Mouse (Mus musculus) heart, postnatal 0 days (tissue): ENCODE data around the gene Dnah11. TPM values are rescaled to one million over a fixed set of nuclear protein-coding genes. Genes with fewer than 3 reads are reported as not detected.

ENCODE experiments used
- ATAC-seq: fragments of 200-750 bp; cut with Nextera tagmentation; 2 replicates; pipeline ENCODE4 v1.8.0; 2017; ENCODE audit warnings: low read depth, moderate number of reproducible peaks, moderate library complexity; ENCODE audit not compliant: insufficient read depth
- DNase-seq: peaks from one replicate; pipeline ENCODE4 v3.0.0-alpha.2; 2016; ENCODE audit warnings: low spot score
- H3K27ac ChIP-seq: fragments of 300-500 bp; sonication (generic); 2 replicates; pipeline ENCODE4 v1.5.1; 2014; ENCODE audit warnings: low read depth, mild to moderate bottlenecking
- H3K27me3 ChIP-seq: fragments of 300-500 bp; sonication (generic); 2 replicates; pipeline ENCODE4 v1.6.1; 2014; ENCODE audit warnings: low read length, mixed read lengths; ENCODE audit not compliant: control insufficient read depth, insufficient read depth
- H3K36me3 ChIP-seq: fragments of 300-500 bp; sonication (generic); replicated peaks from 2 replicates; pipeline ENCODE4 v1.6.1; 2014; ENCODE audit warnings: low read length, mixed read lengths; ENCODE audit not compliant: control insufficient read depth, insufficient read depth
- H3K4me1 ChIP-seq: fragments of 300-500 bp; sonication (generic); 2 replicates; pipeline ENCODE4 v1.6.1; 2014; ENCODE audit warnings: antibody characterized with exemption; ENCODE audit not compliant: control insufficient read depth, insufficient read depth
- H3K4me2 ChIP-seq: fragments of 300-500 bp; sonication (generic); 2 replicates; pipeline ENCODE4 v1.6.1; 2014; ENCODE audit warnings: low read depth, mild to moderate bottlenecking, low read length, moderate library complexity
- H3K4me3 ChIP-seq: fragments of 300-500 bp; sonication (generic); 2 replicates; pipeline ENCODE4 v1.5.1; 2014; ENCODE audit warnings: low read depth, low read length
- H3K9ac ChIP-seq: fragments of 300-500 bp; sonication (generic); replicated peaks from 2 replicates; pipeline ENCODE4 v1.6.1; 2014; ENCODE audit warnings: low read depth, low read length, mixed read lengths
- H3K9me3 ChIP-seq: fragments of 300-500 bp; sonication (generic); replicated peaks from 2 replicates; pipeline ENCODE4 v1.6.1; 2016; ENCODE audit warnings: low read length; ENCODE audit not compliant: control insufficient read depth
- CTCF ChIP-seq: IDR thresholded peaks from 2 replicates; pipeline ENCODE4 v1.5.1; 2016; ENCODE audit warnings: antibody characterized with exemption, control low read depth, low read depth
- EP300 ChIP-seq: IDR thresholded peaks from 2 replicates; pipeline ENCODE4 v1.6.1; 2016; ENCODE audit warnings: antibody characterized with exemption, low read depth
- WGBS: fragments of 180-500 bp; shearing (Covaris S2); extraction: QIAGEN DNeasy Blood & Tissue Kit; methylation state at CpG from one replicate; pipeline ENCODE4 v1.1.7; 2014; 5-methylcytosine and 5-hydroxymethylcytosine counted together
- polyA plus RNA-seq: library from polyadenylated mRNA; unstranded; fragments of >200 nt; fragmentation: Nextera tagmentation; extraction: Ambion mirVana; gene quantifications from 2 replicates; pipeline ENCODE4 v1.2.1, GENCODE M21; 2015
- total RNA-seq: library from RNA; depleted of rRNA; stranded (reverse); fragments of >200 nt; gene quantifications from 2 replicates; pipeline ENCODE4 v1.2.3, GENCODE M21; 2014; ENCODE audit warnings: low replicate concordance; rRNA removed

Dnah11 gene
- total RNA-seq, result not detected in 2 replicates
- 0.03 TPM in 1 of 2 replicates, not detected in the other for polyA plus RNA-seq

- no peaks in the 10 kb centered on the region for H3K36me3 ChIP-seq
- peak; percentile 58 for DNase-seq
- peak; percentile 94 for ATAC-seq
- under 1% methylated on average over 47 of the region's 47 CpGs for WGBS
- no peaks in the 10 kb centered on the region for H3K4me1 ChIP-seq
- H3K4me3 ChIP-seq, result peak within 1 kb of the TSS; percentile 53
- H3K9ac ChIP-seq, result no peak within 1 kb of the TSS
- H3K4me2 ChIP-seq, result peak within 1 kb of the TSS; percentile 86
- TF ChIP-seq EP300, result no peak
- no peak for TF ChIP-seq CTCF
- peaks cover 35% of the 10 kb centered on the region for H3K27me3 ChIP-seq
- H3K27ac ChIP-seq, result no peak within 1 kb of the TSS
- no peaks in the 10 kb centered on the region for H3K9me3 ChIP-seq
These were observed at the start of gene Dnah11 for GRCm38 (mm10) chr12:118198386-118199093. Gene Dnah11, minus strand, starts transcription at chr12:118199043.

- Histone ChIP-seq H3K27ac (no peak overlapping the region), H3K4me3 (no peak overlapping the region), H3K4me1 (no peaks in the 10 kb centered on the region), H3K9ac (no peak overlapping the region), H3K4me2 (no peak overlapping the region), H3K27me3 (no peaks in the 10 kb centered on the region), H3K9me3 (no peaks in the 10 kb centered on the region), H3K36me3 (no peaks in the 10 kb centered on the region)
- WGBS, result 42% methylated on average over 3 of the region's 3 CpGs
- DNase-seq (no peak), ATAC-seq (no peak)
- TF ChIP-seq EP300 (no peak), CTCF (no peak)
These were observed 22.3 kb upstream of the Dnah11 start for GRCm38 (mm10) chr12:118221182-118221581.

GRCm38 (mm10) chr12:118220062-118220461, 21.2 kb upstream of the Dnah11 start:
- Histone ChIP-seq H3K9ac (no peak overlapping the region), H3K4me3 (no peak overlapping the region), H3K4me1 (no peaks in the 10 kb centered on the region), H3K9me3 (no peaks in the 10 kb centered on the region), H3K27me3 (no peaks in the 10 kb centered on the region), H3K27ac (no peak overlapping the region), H3K36me3 (no peaks in the 10 kb centered on the region), H3K4me2 (no peak overlapping the region)
- no peak for DNase-seq
- ATAC-seq, result no peak
- no peak for TF ChIP-seq EP300
- no peak for TF ChIP-seq CTCF

GRCm38 (mm10) chr12:118212163-118212562, 13.3 kb upstream of the Dnah11 start:
- TF ChIP-seq CTCF (no peak), EP300 (no peak)
- no peak for ATAC-seq
- H3K4me3 ChIP-seq, result no peak overlapping the region
- WGBS, result 57% methylated on average over 2 of the region's 2 CpGs
- no peaks in the 10 kb centered on the region for H3K27me3 ChIP-seq
- DNase-seq, result no peak
- no peak overlapping the region for H3K4me2 ChIP-seq
- H3K4me1 ChIP-seq, result no peaks in the 10 kb centered on the region
- no peaks in the 10 kb centered on the region for H3K36me3 ChIP-seq
- no peak overlapping the region for H3K9ac ChIP-seq
- no peak overlapping the region for H3K27ac ChIP-seq
- H3K9me3 ChIP-seq, result no peaks in the 10 kb centered on the region

DNA sequence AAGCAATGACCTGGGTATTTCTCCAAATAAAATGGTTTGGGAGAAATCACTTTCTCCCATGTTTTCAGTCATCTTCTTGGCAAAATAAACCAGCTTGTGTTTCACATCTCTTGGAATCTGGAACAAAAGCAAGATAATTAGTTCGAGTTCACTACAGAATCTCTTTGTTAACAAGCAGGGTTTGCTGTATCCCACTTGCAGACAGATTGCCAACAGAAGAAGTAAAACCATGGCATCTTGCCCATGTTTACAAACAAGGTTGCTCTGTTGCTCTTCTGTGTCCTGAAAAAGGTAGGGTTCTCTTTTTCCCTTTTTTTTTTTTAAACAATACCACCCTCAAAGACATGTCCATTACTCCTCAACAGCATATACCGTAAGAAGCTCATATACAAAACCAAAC, 2.3 kb downstream of the Dnah11 start:
- H3K27ac ChIP-seq, result no peak overlapping the region
- no peak overlapping the region for H3K4me2 ChIP-seq
- H3K9ac ChIP-seq, result no peak overlapping the region
- 59% methylated on average over 2 of the region's 2 CpGs for WGBS
- H3K4me3 ChIP-seq, result no peak overlapping the region
- ATAC-seq (no peak), DNase-seq (no peak)
- TF ChIP-seq CTCF, result no peak
- TF ChIP-seq EP300, result no peak
- no peaks in the 10 kb centered on the region for H3K4me1 ChIP-seq
- H3K27me3 ChIP-seq, result peaks cover 35% of the 10 kb centered on the region
- H3K9me3 ChIP-seq, result no peaks in the 10 kb centered on the region
- no peaks in the 10 kb centered on the region for H3K36me3 ChIP-seq

GRCm38 (mm10) chr12:118189535-118189934, 9.3 kb downstream of the Dnah11 start:
- TF ChIP-seq EP300 (no peak), CTCF (no peak)
- H3K36me3 ChIP-seq, result no peaks in the 10 kb centered on the region
- no peak overlapping the region for H3K27ac ChIP-seq
- WGBS, result 72% methylated on average over 3 of the region's 3 CpGs
- H3K4me2 ChIP-seq, result no peak overlapping the region
- H3K4me1 ChIP-seq, result 0 out of 2 replicates have a peak, but pooled peaks cover 3% of the 10 kb centered on the region
- no peaks in the 10 kb centered on the region for H3K9me3 ChIP-seq
- ATAC-seq (no peak), DNase-seq (no peak)
- H3K27me3 ChIP-seq, result 0 out of 2 replicates have a peak, but pooled peaks cover 3% of the 10 kb centered on the region
- H3K4me3 ChIP-seq, result no peak overlapping the region
- no peak overlapping the region for H3K9ac ChIP-seq
